Mouse (Mus musculus): ENCODE data around the gene Trp53. TPM values are rescaled to one million over a fixed set of nuclear protein-coding genes. Genes with fewer than 3 reads are reported as not detected.

The Trp53 gene
- total and polyA plus RNA-seq, 2 experiments from 2014 or later: 30.3 to 34.5 TPM

GRCm38 (mm10) chr11:69581814-69582213, 1.7 kb downstream of the Trp53 start:
- peak; percentile 6; the same call in 1 of the 2 replicates for TF ChIP-seq CTCF (IDR thresholded peaks at IDR 0.05)
- Histone ChIP-seq H3K4me3 (ENCODE audit: low read depth, low read length) (peak overlapping the region; percentile 64), H3K27ac (ENCODE audit: low read depth, low read length) (peak overlapping the region; percentile 92; the same call in 1 of the 2 replicates), H3K36me3 (ENCODE audit: insufficient read depth, low read length) (0 out of 2 replicates have a peak, but pooled peaks cover 2% of the 10 kb centered on the region), H3K9me3 (ENCODE audit: low read length) (no peaks in the 10 kb centered on the region), H3K9ac (replicated peaks; ENCODE audit: low read length, poor library complexity, severe bottlenecking) (peak overlapping the region; percentile 70; the same call in 1 of the 2 replicates), H3K27me3 (ENCODE audit: insufficient read depth, low read length) (no peaks in the 10 kb centered on the region), H3K4me1 (ENCODE audit: insufficient read depth, low read length) (peaks cover 16% of the 10 kb centered on the region), H3K4me2 (ENCODE audit: low read depth, low read length, poor library complexity, severe bottlenecking) (peak overlapping the region; percentile 92)
- ATAC-seq (ENCODE audit: low FRiP score) (no peak), DNase-seq (ENCODE audit: low spot score) (no peak)
- WGBS: 2% methylated on average over 8 of the region's 8 CpGs

- H3K4me1 ChIP-seq (ENCODE audit: insufficient read depth, low read length): peaks cover 11% of the 10 kb centered on the region
- DNase-seq (ENCODE audit: low spot score) (no peak), ATAC-seq (ENCODE audit: low FRiP score) (no peak)
- no peak for TF ChIP-seq CTCF (IDR thresholded peaks at IDR 0.05)
- H3K4me2 ChIP-seq (ENCODE audit: low read depth, low read length, poor library complexity, severe bottlenecking): peak overlapping the region; percentile 92
- no peaks in the 10 kb centered on the region for H3K27me3 ChIP-seq (ENCODE audit: insufficient read depth, low read length)
- 0 out of 2 replicates have a peak overlapping the region, but pooled peaks have one; percentile 92 for H3K27ac ChIP-seq (ENCODE audit: low read depth, low read length)
- no peaks in the 10 kb centered on the region for H3K9me3 ChIP-seq (ENCODE audit: low read length)
- H3K36me3 ChIP-seq (ENCODE audit: insufficient read depth, low read length): 0 out of 2 replicates have a peak, but pooled peaks cover 3% of the 10 kb centered on the region
- no peak overlapping the region; the same call in 1 of the 2 replicates for H3K9ac ChIP-seq (replicated peaks; ENCODE audit: low read length, poor library complexity, severe bottlenecking)
- H3K4me3 ChIP-seq (ENCODE audit: low read depth, low read length): peak overlapping the region; percentile 64
- 57% methylated on average over 9 of the region's 9 CpGs for WGBS
These were observed 2.2 kb downstream of the Trp53 start for GRCm38 (mm10) chr11:69582230-69582805.

GRCm38 (mm10) chr11:69584008-69584407, 3.8 kb downstream of the Trp53 start:
- no peak for TF ChIP-seq CTCF (IDR thresholded peaks at IDR 0.05)
- Histone ChIP-seq H3K9me3 (ENCODE audit: low read length) (no peaks in the 10 kb centered on the region), H3K4me2 (ENCODE audit: low read depth, low read length, poor library complexity, severe bottlenecking) (no peak overlapping the region), H3K27me3 (ENCODE audit: insufficient read depth, low read length) (no peaks in the 10 kb centered on the region), H3K4me1 (ENCODE audit: insufficient read depth, low read length) (no peaks in the 10 kb centered on the region), H3K27ac (ENCODE audit: low read depth, low read length) (no peak overlapping the region), H3K4me3 (ENCODE audit: low read depth, low read length) (no peak overlapping the region), H3K9ac (replicated peaks; ENCODE audit: low read length, poor library complexity, severe bottlenecking) (no peak overlapping the region), H3K36me3 (ENCODE audit: insufficient read depth, low read length) (peaks cover 16% of the 10 kb centered on the region)
- 85% methylated on average over 7 of the region's 7 CpGs for WGBS
- ATAC-seq (ENCODE audit: low FRiP score) (no peak), DNase-seq (ENCODE audit: low spot score) (no peak)

GRCm38 (mm10) chr11:69584937-69585336, 4.8 kb downstream of the Trp53 start:
- Histone ChIP-seq H3K4me2 (ENCODE audit: low read depth, low read length, poor library complexity, severe bottlenecking) (no peak overlapping the region), H3K9ac (replicated peaks; ENCODE audit: low read length, poor library complexity, severe bottlenecking) (no peak overlapping the region), H3K9me3 (ENCODE audit: low read length) (no peaks in the 10 kb centered on the region), H3K4me3 (ENCODE audit: low read depth, low read length) (no peak overlapping the region), H3K4me1 (ENCODE audit: insufficient read depth, low read length) (no peaks in the 10 kb centered on the region), H3K27me3 (ENCODE audit: insufficient read depth, low read length) (no peaks in the 10 kb centered on the region), H3K36me3 (ENCODE audit: insufficient read depth, low read length) (peaks cover 26% of the 10 kb centered on the region), H3K27ac (ENCODE audit: low read depth, low read length) (no peak overlapping the region)
- no peak for TF ChIP-seq CTCF (IDR thresholded peaks at IDR 0.05)
- DNase-seq (ENCODE audit: low spot score): no peak
- WGBS: 97% methylated on average over 13 of the region's 13 CpGs
- no peak for ATAC-seq (ENCODE audit: low FRiP score)

- H3K27me3 ChIP-seq (ENCODE audit: insufficient read depth, low read length): no peaks in the 10 kb centered on the region
- WGBS: 83% methylated on average over 7 of the region's 7 CpGs
- peaks cover 32% of the 10 kb centered on the region for H3K36me3 ChIP-seq (ENCODE audit: insufficient read depth, low read length)
- no peak overlapping the region for H3K4me2 ChIP-seq (ENCODE audit: low read depth, low read length, poor library complexity, severe bottlenecking)
- H3K27ac ChIP-seq (ENCODE audit: low read depth, low read length): no peak overlapping the region
- no peak for TF ChIP-seq CTCF (IDR thresholded peaks at IDR 0.05)
- H3K4me3 ChIP-seq (ENCODE audit: low read depth, low read length): no peak overlapping the region
- no peaks in the 10 kb centered on the region for H3K9me3 ChIP-seq (ENCODE audit: low read length)
- H3K4me1 ChIP-seq (ENCODE audit: insufficient read depth, low read length): no peaks in the 10 kb centered on the region
- no peak for DNase-seq (ENCODE audit: low spot score)
- ATAC-seq (ENCODE audit: low FRiP score): no peak
- H3K9ac ChIP-seq (replicated peaks; ENCODE audit: low read length, poor library complexity, severe bottlenecking): no peak overlapping the region
These were observed 5.7 kb downstream of the Trp53 start for GRCm38 (mm10) chr11:69585718-69586325.

GRCm38 (mm10) chr11:69589207-69589834, 9.2 kb downstream of the Trp53 start:
- no peak for TF ChIP-seq CTCF (IDR thresholded peaks at IDR 0.05)
- no peaks in the 10 kb centered on the region for H3K9me3 ChIP-seq (ENCODE audit: low read length)
- no peak overlapping the region for H3K4me2 ChIP-seq (ENCODE audit: low read depth, low read length, poor library complexity, severe bottlenecking)
- H3K4me1 ChIP-seq (ENCODE audit: insufficient read depth, low read length): no peaks in the 10 kb centered on the region
- H3K36me3 ChIP-seq (ENCODE audit: insufficient read depth, low read length): peaks cover 37% of the 10 kb centered on the region
- H3K27me3 ChIP-seq (ENCODE audit: insufficient read depth, low read length): no peaks in the 10 kb centered on the region
- DNase-seq (ENCODE audit: low spot score): no peak
- no peak for ATAC-seq (ENCODE audit: low FRiP score)
- no peak overlapping the region for H3K9ac ChIP-seq (replicated peaks; ENCODE audit: low read length, poor library complexity, severe bottlenecking)
- WGBS: 96% methylated on average over 22 of the region's 22 CpGs
- no peak overlapping the region for H3K27ac ChIP-seq (ENCODE audit: low read depth, low read length)
- H3K4me3 ChIP-seq (ENCODE audit: low read depth, low read length): no peak overlapping the region

All from midbrain, postnatal 0 days (tissue).